Mouse (Mus musculus) cerebellum, adult 2 months (tissue): Measurements from ENCODE around the gene Slc35e2.

Source experiments
- CTCF ChIP-seq: fragments of 200-500 bp; IDR thresholded peaks from 2 replicates; pipeline ENCODE4 v1.5.1; 2011; ENCODE audit warnings: low read depth, mild to moderate bottlenecking, control low read depth, low read length, moderate library complexity, borderline replicate concordance; ENCODE audit not compliant: insufficient read depth
- POLR2A ChIP-seq: fragments of 200-500 bp; IDR thresholded peaks from 2 replicates; pipeline ENCODE4 v1.6.1; 2011; ENCODE audit warnings: low read length, control low read depth, borderline replicate concordance; ENCODE audit not compliant: insufficient read depth

DNA sequence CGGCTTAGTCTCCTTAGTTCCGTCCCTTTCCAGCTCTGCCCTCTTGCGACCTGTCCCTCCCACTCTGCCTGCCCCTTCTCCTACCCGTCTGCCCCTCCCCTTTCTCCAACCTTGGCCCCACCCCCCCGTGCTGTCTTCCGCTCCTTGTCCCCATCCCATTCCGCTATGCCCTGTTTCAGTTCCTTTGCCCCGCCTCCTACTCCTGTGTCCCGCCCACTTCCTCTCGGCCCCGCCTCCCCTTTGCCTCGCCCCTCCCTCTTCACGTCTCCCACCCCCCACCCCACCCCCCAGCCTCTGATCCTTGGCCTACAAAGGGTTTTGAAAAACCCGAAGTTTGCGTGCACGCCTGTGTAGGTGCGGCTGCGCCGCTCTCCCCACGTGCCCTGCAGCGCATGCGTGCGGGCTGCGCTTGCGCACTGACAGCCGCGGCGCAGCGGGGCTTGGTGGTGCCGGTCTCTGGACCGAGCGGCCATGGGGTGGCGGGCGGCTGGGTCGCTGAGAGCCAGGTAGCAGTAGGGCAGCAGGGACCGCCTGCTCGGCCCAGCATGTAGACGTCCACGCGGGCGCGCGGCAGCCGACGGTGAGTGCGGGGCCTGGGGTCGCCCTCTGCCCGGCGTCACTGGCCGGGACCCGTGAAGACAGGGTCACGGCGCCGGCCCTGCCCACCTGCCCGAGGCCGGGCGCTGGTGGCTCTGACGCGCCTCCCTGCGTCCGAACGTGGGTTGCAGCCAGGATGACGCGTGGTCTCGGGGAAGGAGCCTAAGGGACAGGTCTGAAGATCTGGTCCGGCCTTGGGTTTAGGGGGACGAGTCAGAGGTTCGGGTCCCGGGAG lies 37.6 kb upstream of the Slc35e2 start:
- TF ChIP-seq CTCF: peak; percentile 38; the same call in 1 of the 2 replicates
- peak; percentile 89 for TF ChIP-seq POLR2A
